Mouse (Mus musculus): ENCODE results near the gene BC030499.

GRCm38 (mm10) chr11:78327215-78327614, 36.6 kb downstream of the BC030499 start:
- TF ChIP-seq POLR2A (IDR thresholded peaks at IDR 0.05; ENCODE audit: low read depth, low read length): no peak
- TF ChIP-seq CTCF (IDR thresholded peaks at IDR 0.05; ENCODE audit: borderline replicate concordance, insufficient read depth, low read length): no peak

Data from embryonic fibroblast, embryonic 13.5 days (primary cell).